Mouse (Mus musculus) NIH3T3 (cell line): Measurements from ENCODE around the gene Zbed5.
"Not testable (repeated sequence)": the region's sequence is repeated elsewhere in the genome, so short reads cannot be mapped to it uniquely, and the experiment has no call there.

ENCODE experiments used
- DNase-seq: peaks from one replicate; pipeline ENCODE4 v3.0.0-alpha.2; 2012; ENCODE audit warnings: low read depth

Gene Zbed5

DNA sequence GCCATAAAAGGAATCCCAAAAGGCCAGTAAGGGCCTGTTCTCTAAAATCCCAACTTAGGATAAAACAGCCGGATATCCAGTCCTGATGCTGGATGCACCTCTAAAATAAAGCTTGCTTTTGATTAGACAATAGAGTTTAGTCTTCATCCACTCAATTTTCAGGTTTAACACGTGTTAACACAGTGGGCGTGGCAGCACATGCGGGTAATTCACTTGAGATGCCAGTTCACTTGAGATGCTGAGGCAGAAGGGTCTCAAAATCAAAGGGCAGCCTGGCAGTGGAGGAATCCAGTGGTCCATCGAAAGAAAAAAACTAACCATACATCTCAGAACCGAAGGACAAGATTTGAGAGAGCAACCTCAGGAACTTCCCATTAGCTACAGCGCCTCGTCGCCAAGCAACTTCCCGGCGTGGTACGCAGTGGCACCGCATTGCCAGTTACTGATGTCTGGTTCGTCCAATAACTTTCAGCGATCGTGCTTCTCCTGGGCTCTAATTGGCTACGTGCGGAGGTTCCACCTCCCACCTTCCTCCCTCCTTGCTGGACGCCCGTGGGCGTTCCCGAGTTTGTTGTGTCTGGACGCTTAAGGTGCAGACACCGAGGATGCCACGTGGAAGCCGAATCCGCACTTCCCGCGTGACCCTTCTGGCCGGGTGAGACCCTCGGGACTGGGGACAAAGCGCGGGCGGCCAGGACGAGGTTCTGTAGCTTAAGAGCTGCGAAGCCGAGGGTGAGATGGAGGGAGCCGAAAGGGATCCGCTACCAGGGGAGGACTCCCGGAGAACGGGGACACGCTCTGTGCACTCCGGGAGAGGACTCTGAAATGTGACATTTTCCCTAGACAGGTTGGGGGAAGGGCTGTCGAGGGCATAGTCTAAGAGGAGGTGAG lies at the start of gene Zbed5:
Zbed5 (plus strand) TSS at position 526 of the 891 bp plus-strand sequence.
- DNase-seq, result peak; percentile 96

DNA sequence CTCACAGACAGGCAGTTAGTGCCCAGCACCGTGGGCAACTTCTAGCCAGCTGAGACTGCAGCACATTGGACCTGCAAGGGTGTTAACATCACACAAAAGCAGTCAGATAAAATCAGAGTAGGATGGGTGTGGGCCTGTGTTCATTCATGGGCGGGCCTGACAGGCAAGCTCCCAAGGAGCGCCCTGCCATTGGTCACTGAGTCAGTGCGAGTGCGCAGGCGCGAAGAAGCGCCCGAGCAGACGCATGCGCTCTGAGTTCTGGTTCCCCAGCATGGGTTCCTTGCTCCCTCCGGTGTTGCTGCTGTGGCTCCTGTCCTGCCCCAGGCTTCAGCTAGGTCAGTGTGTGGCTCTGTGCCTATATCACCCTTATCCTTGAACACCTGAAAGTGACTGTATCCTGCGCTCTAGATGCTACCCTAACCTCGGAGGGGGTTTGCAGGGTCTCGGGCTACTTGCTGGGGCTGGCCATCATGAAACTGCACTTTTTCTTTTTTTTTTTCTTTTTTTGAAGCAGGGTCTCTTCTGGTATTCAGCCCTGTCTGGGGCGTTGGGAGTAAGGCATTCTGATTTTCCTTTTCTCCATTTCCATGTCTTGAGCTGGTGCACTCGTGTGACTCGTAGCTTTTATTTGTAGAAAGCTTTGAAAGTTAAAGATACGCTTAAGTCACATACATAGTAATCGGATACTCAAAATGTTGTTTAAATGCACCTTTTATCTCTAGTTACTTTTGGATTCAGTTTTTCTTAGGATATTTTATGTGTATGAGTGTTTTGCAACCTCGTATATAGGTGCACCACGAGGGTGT lies 48.6 kb upstream of the Zbed5 start, which contains the start of gene Sumf2:
Sumf2 (plus strand) TSS at position 235 of the 806 bp plus-strand sequence.
- peak; percentile 99 for DNase-seq

DNA sequence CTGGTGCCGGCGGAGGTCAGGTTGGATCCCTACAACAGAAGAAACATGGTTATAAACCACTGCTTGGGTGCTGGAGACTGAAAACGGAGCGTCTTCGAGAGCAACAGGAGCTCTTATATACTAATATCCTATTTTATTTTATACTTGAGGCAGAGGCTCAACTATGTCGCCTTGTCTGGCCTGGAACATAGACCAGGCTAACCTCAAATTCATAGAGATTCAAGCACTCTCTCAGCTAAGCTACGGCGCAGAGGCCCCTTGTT lies 48.0 kb upstream of the Zbed5 start:
- peak; percentile 11 for DNase-seq

DNA sequence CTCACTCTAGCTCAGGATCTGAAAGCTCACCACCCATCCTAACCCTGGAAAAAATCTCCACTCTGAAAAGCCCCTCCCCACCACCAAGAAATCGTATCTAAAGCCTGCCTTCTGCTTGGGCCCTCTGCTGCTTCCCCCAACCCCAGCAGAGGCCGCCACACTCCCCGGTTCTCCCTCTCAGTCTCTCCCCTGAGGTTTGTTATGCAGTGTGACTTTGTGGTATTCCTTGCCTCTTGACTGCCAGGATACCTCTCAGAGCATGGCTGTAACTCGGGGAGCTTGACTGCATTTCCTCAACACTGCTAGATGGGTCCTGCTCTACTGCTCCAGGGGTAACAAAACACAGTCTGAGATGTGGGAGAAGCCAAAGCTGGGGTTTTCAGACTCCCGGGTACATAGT lies 40.4 kb upstream of the Zbed5 start:
- no peak for DNase-seq

DNA sequence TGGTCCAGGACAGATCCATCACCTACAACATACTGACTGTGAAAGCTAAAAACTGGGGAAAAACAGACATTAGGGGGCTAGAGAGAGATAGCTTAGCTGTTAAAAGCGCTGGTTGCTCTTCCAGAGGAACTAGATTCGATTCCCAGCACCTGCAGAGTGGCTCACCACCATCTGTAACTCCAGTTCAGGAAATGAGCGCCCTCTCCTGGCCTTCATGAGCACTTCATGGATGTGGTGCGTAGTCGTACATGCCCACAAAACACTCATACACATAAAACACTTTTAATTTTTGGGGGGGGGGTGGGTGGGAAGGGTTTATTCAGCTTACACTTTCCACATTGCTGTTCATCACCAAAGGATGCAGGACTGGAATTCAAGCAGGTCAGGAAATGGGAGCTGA lies 39.1 kb upstream of the Zbed5 start:
- no peak for DNase-seq

DNA sequence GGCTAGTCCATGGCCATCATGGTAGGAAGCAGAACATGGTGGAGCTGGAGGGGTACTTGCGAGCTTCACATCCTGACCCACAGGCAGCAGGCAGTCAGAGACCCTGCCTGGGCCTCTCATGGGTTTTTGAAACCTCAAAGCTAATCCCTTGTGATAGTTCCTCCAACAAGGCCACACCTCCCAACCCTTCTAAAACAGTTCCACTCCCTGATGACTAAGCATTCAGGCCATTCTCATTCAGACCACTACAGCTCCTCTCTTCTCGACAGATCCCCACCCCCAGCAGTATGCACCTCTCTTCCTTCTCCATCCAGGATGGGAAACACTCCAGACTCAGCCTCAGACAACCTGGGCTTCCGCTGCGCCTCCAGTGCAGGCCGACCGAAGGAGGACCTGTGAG lies 33.2 kb upstream of the Zbed5 start:
- no peak for DNase-seq

DNA sequence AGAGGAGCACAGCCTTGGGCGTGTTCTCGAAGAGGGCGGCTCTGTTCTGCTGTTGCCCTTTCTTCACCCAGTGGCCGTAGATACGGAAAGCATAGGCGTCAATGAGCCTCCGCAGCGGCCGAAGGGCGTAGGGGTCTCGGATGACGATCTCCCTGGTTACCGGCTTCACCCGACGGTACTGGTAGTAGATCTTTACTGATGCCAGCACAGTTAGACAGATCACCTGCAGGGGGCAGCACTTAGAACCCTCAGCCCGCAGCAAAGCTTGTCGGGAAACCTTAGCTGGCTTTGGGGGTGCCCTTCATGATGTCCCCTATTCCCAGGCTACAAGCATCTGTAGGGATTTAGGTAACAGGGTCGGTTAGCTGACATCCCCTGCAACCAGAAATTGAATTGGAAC lies 31.1 kb upstream of the Zbed5 start:
- peak; percentile 32 for DNase-seq

DNA sequence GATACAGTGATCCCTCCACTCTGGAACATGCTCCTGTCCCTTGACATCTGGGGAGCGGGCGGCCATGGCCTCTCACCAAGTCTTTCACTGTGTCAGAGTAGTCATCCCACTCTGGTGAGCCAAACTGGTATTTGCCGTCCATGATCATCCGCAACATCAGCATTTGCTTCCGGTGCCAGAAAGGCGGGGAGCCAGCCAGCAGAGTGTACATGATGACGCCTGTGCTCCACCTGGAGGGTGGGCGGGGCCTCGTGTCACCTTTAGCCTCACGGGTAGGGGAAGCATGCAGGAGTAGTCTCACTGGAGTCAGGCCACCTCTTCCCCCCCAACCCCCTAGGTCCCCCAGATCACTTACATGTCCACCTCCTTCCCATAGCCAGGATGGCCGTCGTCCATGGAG lies 29.7 kb upstream of the Zbed5 start:
- no peak for DNase-seq

DNA sequence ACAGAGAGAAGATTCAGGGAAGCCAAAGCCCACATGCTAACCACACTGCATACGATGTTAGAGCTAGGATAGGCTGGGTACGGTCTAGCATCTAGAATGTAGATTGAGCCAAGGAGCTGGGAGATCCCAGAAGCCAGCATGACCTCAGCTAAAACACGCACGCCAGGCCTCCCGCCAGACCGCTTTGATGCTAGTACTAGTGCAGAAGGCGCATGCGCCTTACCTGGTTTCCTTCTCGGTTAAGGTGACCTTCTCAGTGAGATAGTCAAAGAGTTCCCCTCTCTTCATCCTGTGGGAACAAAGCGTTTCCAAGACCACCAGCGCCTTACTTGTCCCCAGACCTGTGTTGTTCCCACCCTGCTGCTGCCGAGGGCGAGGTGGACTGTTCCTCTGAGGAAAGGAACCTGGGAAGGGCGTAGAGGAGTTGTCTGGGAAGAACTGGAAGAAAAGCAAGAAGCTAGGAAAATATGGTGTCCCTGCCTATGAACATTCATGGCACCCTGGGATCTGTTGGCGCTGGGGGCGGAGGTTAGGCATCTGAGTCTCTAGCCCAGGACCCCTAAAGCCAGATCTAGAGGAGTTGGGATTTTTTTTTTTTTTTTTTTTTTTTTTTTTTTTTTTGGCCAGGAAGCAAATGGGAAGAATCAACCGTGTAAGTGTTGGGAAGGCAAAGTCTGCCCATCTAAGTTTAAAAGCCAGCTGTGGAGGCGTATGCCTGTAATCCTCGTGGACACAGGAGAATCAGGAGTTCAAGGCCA lies 26.1 kb upstream of the Zbed5 start:
- DNase-seq, result no peak

DNA sequence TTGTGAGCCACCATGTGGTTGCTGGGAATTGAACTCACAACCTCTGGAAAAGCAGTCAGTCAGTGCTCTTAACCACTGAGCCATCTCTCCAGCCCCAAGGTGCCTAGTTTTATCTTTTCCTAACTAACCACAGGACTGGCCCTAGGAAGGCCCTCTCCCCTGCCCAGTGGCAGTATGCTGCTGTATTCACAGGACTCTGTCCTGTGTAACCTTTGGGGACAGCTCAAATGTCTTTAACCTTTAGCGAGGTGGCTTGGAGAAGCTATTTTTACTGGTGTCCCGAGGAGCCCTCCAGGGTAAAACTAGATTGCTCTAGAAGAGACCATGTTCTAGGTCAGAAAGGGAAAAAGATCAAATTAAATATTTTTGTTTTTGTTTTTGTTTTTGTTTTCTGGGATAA lies 24.3 kb upstream of the Zbed5 start:
- no peak for DNase-seq

DNA sequence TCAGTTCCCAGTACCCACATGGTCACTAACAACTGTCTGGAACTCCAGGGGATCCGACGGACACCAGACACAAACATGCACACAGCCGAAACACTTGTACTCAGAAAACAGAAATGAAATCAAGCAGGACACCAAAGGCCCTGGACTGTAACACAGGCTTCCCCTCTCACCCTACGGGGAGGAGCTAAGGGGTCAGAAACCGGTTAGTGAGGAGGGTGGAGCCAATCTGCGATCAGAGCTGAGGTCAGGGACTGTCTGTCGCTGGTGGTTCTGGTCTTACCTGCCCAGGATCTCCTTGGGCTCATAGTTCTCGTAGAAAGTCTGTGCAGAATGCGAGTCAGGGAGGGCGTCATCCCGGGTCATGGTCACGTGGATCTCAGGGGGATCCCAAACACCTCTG lies 21.6 kb upstream of the Zbed5 start:
- DNase-seq, result no peak

DNA sequence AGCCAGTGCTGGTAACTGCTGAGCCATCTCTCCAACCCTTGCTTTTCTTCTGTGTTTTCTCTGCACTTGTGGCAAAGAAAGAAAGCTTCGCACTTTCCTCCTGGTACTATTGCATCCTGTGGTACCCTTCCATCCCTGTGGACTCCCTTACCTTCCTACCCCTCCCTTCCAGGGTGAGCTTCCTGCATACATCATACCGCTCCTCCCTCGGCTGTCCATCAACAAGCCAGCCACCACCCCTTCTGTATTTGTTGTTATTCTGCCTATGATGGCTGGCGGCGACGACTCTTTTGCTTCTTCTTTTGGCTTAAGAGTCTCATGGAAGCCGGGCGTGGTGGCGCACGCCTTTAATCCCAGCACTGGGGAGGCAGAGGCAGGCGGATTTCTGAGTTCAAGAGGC lies 20.4 kb upstream of the Zbed5 start:
- DNase-seq, result no peak

DNA sequence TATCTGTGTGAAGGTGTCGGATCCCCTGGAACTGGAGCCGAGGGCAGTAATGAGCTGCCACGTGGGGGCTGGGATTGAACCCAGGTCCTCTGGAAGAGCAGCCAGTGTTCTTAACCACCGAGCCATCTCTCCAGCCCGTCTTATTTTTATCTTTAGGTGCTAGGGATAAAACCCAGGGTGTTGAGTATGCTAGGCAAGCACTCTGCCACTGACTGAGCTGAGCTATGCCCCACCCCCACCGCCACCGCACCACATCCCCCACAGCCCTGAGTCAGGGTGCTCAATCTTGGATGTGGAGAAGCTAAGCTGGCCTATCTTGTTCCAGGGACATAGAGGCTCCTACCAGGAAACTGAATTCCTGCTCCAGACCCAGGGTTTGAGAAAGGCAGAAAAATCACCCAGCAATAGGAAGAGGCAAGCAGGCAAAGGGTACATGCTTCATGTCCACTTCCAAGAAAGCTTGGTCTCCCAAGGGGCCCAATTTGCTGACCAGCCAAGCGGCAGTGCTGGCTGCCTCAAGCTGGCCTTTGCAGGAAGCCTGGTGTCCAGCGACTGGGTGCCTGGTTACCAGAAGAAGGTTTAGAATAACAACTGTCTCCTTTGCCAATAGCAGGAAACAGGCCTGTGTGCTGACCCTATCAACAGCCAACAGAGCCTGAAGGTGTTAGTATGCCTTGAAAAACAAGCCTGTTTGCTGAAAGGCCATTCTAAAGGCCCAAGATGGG lies 17.6 kb upstream of the Zbed5 start:
- peak; percentile 22 for DNase-seq

DNA sequence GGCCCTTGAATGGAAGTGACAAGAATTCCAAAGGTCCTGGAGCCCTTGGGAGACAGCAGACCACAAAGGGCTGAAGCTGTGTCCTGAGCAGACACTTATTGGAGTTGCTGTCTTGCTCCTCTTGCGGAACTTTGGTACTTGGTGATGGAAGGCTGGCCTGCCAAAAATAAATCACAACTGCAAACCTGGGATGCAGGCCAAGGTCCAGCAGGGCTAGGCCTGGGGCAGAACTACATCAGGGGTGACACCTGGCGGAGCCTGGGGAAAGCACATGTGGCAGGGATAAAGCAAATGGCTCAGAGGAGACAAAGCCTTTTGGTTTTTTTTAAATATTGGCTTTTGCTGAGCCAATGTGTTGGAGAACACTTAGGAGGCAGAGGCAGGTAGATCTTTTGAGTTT lies 16.6 kb upstream of the Zbed5 start:
- DNase-seq, result peak; percentile 92

DNA sequence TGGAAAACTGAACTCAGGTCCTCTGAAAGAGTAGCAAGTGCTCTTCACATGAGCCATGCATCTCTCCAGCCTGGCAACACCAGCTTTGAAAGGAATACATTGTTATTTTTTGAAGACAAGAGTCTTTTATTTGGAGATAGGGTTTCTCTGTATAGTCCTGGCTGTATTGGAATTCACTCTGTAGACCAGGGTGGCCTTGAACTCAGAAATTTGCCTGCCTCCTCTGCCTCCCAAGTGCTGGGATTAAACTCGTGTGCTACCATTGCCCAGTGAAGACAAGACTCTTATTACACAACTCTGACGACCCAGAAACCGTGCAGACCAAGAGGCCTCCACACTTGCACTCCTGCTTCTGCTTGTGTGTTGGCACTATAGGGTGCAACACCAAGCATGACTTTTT lies 15.6 kb upstream of the Zbed5 start:
- no peak for DNase-seq

DNA sequence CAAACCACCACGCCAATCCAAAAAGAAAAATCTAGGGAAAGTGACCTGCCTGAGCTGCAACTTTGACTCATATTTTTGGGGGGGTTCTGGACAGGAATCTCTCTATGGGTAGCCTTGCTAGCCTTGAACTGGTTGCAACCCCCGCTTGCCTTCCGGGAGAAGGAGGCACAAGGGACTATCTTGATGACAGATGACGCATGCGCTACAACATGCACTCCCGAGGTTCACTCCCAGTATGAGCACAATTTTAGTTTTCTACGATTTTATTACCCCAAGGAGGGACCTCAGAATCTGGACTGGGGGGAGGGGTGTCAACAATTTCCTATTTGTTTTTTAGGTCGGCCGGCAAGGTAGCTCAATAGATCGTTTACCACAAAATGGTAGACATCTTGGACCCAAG lies 9.3 kb upstream of the Zbed5 start:
- DNase-seq, result peak; percentile 62

DNA sequence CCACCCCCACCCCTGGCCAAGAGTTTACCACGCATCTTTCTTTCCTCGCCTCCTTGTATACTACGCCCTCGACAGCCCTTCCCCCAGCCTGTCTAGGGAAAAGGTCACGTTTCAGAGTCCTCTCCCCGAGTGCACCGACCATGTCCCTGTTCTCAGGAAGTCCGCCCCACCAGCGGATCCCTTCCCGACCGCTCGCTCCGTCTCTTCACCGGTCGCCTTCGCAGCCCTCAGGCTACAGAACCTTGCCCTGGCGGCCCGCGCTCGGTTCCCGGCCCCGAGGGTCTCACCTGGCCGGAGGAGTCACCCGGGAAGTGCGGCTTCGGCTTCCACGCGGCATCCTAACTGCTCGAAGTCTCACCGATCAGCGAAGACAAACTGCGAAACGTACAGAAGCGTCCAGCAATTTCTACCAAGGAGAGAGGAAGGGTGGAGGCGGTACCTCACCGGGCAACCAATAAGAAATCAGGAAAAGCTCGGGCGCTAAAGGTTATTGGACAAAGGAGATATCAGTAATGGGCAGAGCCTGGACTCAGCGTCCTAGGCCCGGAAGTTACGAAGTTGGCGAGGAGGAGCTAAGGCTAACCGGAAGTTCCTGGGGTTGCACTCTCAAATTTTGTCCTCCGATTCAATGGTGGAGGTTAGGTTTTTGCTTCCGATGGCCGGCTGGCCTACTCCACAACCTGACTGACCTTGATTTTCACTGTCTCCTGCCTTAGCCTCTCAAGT lies 8.4 kb upstream of the Zbed5 start, which contains the start of gene Chchd2:
Chchd2 (minus strand) TSS at position 560 of the 726 bp plus-strand sequence.
- peak; percentile 98 for DNase-seq

DNA sequence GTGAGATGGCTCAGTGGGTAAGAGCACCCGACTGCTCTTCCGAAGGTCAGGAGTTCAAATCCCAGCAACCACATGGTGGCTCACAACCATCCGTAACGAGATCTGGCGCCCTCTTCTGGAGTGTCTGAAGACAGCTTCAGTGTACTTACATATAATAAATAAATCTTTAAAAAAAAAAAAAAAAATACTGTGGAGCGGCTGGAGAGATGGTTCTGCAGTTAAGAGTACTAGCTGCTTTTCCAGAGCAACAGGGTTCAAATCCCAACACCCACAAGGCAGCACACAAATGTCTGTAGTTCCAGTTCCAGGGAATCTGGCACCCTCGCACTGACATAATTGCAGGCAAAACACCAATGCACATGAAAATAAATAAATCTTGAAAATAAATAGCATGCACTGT lies 5.1 kb upstream of the Zbed5 start:
- not testable (repeated sequence) for DNase-seq

DNA sequence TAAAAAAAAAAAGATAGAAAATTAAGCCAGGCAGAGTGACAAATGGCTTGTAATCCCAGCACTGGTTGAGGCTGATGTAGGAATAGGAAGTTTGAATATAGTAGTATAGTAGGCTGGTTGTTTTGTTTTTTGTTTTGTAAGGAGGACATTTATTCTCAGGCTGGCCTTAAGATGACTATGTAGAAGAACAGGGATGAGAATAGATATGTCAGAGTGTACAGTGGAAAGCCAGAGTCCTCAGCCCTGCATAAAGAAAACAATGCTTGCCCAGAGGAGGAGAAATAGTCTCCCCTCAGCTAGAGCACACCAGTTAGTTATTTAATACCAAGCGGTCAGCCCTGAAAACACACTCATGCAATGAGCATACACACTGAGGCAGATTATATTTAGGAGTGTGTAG lies 2.9 kb downstream of the Zbed5 start, which contains the start of gene Phkg1:
Phkg1 (minus strand) TSS at position 101 of the 400 bp plus-strand sequence.
- DNase-seq, result no peak

DNA sequence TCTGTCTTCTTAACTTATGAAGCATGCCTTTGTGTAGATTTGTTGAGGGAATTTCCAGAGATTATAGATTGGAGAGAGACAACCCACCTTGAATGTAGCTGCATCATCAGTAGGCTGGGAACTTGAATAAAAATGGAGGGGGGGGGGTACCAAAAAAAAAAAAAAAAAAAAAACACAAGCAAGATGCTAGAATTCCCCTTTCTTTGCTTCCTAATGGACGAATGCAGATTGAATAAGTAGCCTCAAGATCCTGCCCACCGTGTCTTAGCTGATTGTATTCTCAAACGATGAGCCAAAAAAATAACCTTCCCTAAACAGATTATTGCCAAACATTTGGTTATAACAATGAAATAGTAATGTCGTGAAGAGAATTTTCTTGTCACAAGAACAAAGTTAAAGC lies 12.3 kb downstream of the Zbed5 start:
- DNase-seq, result no peak
